Comparison of ENCODE assay signal across 14 mouse cellular contexts in the genomic region with DNA sequence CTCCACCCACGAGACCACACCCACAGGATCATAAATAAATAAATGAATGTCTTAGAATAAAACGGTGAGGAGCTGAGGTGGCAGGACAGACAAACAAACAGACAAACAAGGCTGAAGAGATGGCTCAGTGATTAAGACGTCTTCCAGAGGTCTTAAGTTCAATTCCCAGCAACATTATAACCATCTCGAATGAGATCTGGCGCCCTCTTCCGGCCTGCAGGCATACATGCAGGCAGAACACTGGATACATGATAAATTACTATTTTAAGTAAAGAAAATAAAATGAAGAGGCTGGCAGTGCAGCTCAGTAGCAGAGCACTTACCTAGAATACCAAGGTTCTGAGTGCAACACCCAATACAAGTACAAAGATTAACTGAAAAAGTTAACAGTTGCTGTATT. TPM values are rescaled to one million over a fixed set of nuclear protein-coding genes. Genes with fewer than 3 reads are reported as not detected.
DNase-seq lines count a peak whose midpoint lies in the region; ATAC-seq and TF ChIP-seq lines count a peak whose summit lies in the region.
"Had no signal": no experiment of that assay in that cellular context is flagged by ENCODE, and none has a peak within 500 bp of the region (broad histone marks: within the 10 kb centered on the region; RNA-seq: fewer than 3 reads in every experiment).

No protein-coding gene starts in this region.

- 53% methylated on average over 6 of the region's 6 CpGs for WGBS in liver, embryonic 12.5 days (ENCODE audit: insufficient replicate concordance)
- 47% methylated on average over 6 of the region's 6 CpGs for WGBS in liver, embryonic 14.5 days (ENCODE audit: insufficient replicate concordance)

- H3K27ac ChIP-seq in liver, embryonic 12.5 days: no peak overlapping the region
- no peak overlapping the region for H3K27ac ChIP-seq in MEL (ENCODE audit: control insufficient read depth, low read depth, low read length)
- no peak overlapping the region for H3K27ac ChIP-seq in liver, embryonic 14.5 days
- H3K27ac ChIP-seq: limb, embryonic 10.5 days; neural tube, embryonic 12.5 days had no signal

- TF ChIP-seq EP300 in MEL (IDR thresholded peaks at IDR 0.05; ENCODE audit: low read depth in 1 of 2, low read length in 2 of 2): no peak
- TF ChIP-seq EP300 in liver, embryonic 14.5 days (IDR thresholded peaks at IDR 0.05; ENCODE audit: low read depth): no peak

- peaks cover 5% of the 10 kb centered on the region; the same call in 1 of the 2 replicates for H3K36me3 ChIP-seq in liver, embryonic 12.5 days
- 0 out of 4 replicates have a peak, but pooled peaks cover 0 to 2% of the 10 kb centered on the region in 2 experiments for H3K36me3 ChIP-seq in MEL (ENCODE audit: control insufficient read depth in 1 of 2, insufficient read depth in 2 of 2, low read length in 2 of 2)
- H3K36me3 ChIP-seq in liver, embryonic 14.5 days (replicated peaks; ENCODE audit: control insufficient read depth, insufficient read depth, low read depth): no peaks in the 10 kb centered on the region
- H3K36me3 ChIP-seq: neural tube, embryonic 12.5 days had no signal

- peak; percentile 19 for TF ChIP-seq RAD21 in MEL (IDR thresholded peaks at IDR 0.05; ENCODE audit: low read depth, low read length)

- DNase-seq in liver: peak; percentile 34
- peak; percentile 49 for DNase-seq in CD4-positive helper T cell, adult 2 months (ENCODE audit: low read depth, low spot score)
- DNase-seq in MEL (ENCODE audit: low read depth, low spot score): peak; percentile 82
- no peak for DNase-seq in liver, embryonic 14.5 days (ENCODE audit: low read depth in 3 of 3, low spot score in 3 of 3)
- no peak for DNase-seq in urinary bladder, postnatal 4 days (ENCODE audit: low spot score in 2 of 2)
- DNase-seq in ovary, adult 18-20 months (ENCODE audit: low spot score): no peak
- DNase-seq in heart, postnatal 25 days (ENCODE audit: low spot score): no peak
- DNase-seq: kidney, postnatal 14 days; thymus, postnatal 36 days had no signal

- peaks cover 40% of the 10 kb centered on the region for H3K79me2 ChIP-seq in MEL (ENCODE audit: control insufficient read depth, insufficient read depth, low read length, poor library complexity)

- no peak for ATAC-seq in liver, embryonic 12.5 days
- no peak for ATAC-seq in liver, embryonic 14.5 days (ENCODE audit: insufficient read depth)

- H3K9ac ChIP-seq in liver, embryonic 12.5 days: no peak overlapping the region
- H3K9ac ChIP-seq in MEL (ENCODE audit: control insufficient read depth, low read depth, low read length, poor library complexity, severe bottlenecking): no peak overlapping the region
- no peak overlapping the region for H3K9ac ChIP-seq in liver, embryonic 14.5 days (replicated peaks)
- H3K9ac ChIP-seq: neural tube, embryonic 12.5 days had no signal

- H3K27me3 ChIP-seq in liver, embryonic 12.5 days (replicated peaks): no peaks in the 10 kb centered on the region
- no peaks in the 10 kb centered on the region for H3K27me3 ChIP-seq in MEL (ENCODE audit: control insufficient read depth in 1 of 2, insufficient read depth in 2 of 2, low read length in 2 of 2)
- H3K27me3 ChIP-seq in liver, embryonic 14.5 days (ENCODE audit: control insufficient read depth, insufficient read depth, low read length): no peaks in the 10 kb centered on the region
- H3K27me3 ChIP-seq: neural tube, embryonic 12.5 days had no signal

- no peak for TF ChIP-seq POLR2A in MEL (IDR thresholded peaks at IDR 0.05; ENCODE audit: control insufficient read depth in 1 of 2, insufficient read depth in 1 of 2, low read depth in 1 of 2, low read length in 2 of 2, poor library complexity in 1 of 2)

- H3K9me3 ChIP-seq in liver, embryonic 12.5 days (replicated peaks): 0 out of 2 replicates have a peak, but pooled peaks cover 2% of the 10 kb centered on the region
- H3K9me3 ChIP-seq in MEL (replicated peaks; ENCODE audit: insufficient read depth, low read length): no peaks in the 10 kb centered on the region
- H3K9me3 ChIP-seq in liver, embryonic 14.5 days (ENCODE audit: control insufficient read depth, low read length): no peaks in the 10 kb centered on the region
- H3K9me3 ChIP-seq: limb, embryonic 10.5 days; neural tube, embryonic 12.5 days had no signal

- intact Hi-C loops in heart, postnatal 25 days (cut with DNase I): no loop called here

- H3K4me3 ChIP-seq in liver, embryonic 12.5 days: no peak overlapping the region
- no peak overlapping the region for H3K4me3 ChIP-seq in MEL (ENCODE audit: control insufficient read depth in 1 of 2, insufficient read depth in 1 of 2, low read depth in 2 of 2, low read length in 2 of 2)
- H3K4me3 ChIP-seq in liver, embryonic 14.5 days (ENCODE audit: insufficient read depth in 1 of 2, low read depth in 2 of 2, low read length in 2 of 2): no peak overlapping the region
- H3K4me3 ChIP-seq: limb, embryonic 10.5 days; neural tube, embryonic 12.5 days had no signal

- H3K4me1 ChIP-seq in liver, embryonic 12.5 days: peaks cover 42% of the 10 kb centered on the region
- H3K4me1 ChIP-seq in MEL (ENCODE audit: control insufficient read depth in 1 of 2, insufficient read depth in 2 of 2, low read length in 2 of 2): peaks cover 0 to 7% of the 10 kb centered on the region in 2 experiments; a peak in 1 of 4 replicates
- H3K4me1 ChIP-seq in liver, embryonic 14.5 days (replicated peaks; ENCODE audit: control insufficient read depth in 2 of 2, insufficient read depth in 2 of 2, low read length in 1 of 2): peaks cover 6 to 17% of the 10 kb centered on the region in 2 experiments; a peak in 3 of 4 replicates

- H3K4me2 ChIP-seq in liver, embryonic 12.5 days: no peak overlapping the region
- no peak overlapping the region for H3K4me2 ChIP-seq in liver, embryonic 14.5 days (ENCODE audit: low read depth)
- H3K4me2 ChIP-seq: neural tube, embryonic 12.5 days had no signal

- peak; percentile 67 to 81 (median 80) for TF ChIP-seq CTCF in MEL (IDR thresholded peaks at IDR 0.05 in 2 of 3, conservative IDR thresholded peaks at IDR 0.05 in 1 of 3; ENCODE audit: control insufficient read depth in 1 of 3, insufficient read depth in 1 of 3, low read depth in 2 of 3, low read length in 3 of 3, poor library complexity in 1 of 3, severe bottlenecking in 1 of 3)
- TF ChIP-seq CTCF in liver, embryonic 14.5 days (IDR thresholded peaks at IDR 0.05; ENCODE audit: low read depth): peak; percentile 59

TF ChIP-seq in MEL, 35 proteins besides CTCF, POLR2A, EP300 and RAD21:
- TF ChIP-seq SMC3 (IDR thresholded peaks at IDR 0.05; ENCODE audit: low read depth, low read length) (peak; percentile 41), HCFC1 (IDR thresholded peaks at IDR 0.05; ENCODE audit: low read depth, low read length) (0 out of 2 replicates have a peak, but pooled peaks have one; percentile 22), MYC (IDR thresholded peaks at IDR 0.05; ENCODE audit: low read depth, low read length) (no peak), SIN3A (IDR thresholded peaks at IDR 0.05; ENCODE audit: low read length) (peak; percentile 32; the same call in 1 of the 2 replicates), TCF12 (IDR thresholded peaks at IDR 0.05; ENCODE audit: low read depth, low read length) (no peak), GATA1 (IDR thresholded peaks at IDR 0.05; ENCODE audit: low read depth, low read length) (no peak), ZMIZ1 (IDR thresholded peaks at IDR 0.05; ENCODE audit: low read depth, low read length) (no peak)
TF ChIP-seq in MEL: peak in this region for 3.

RNA-seq across cellular contexts. Expression of a gene that starts 5.8 kb away (rescaled TPM):
- 0.92 and 1.1 TPM in 2 replicates for polyA plus RNA-seq in liver, embryonic 12.5 days (2016; fragmentation: Nextera tagmentation; extraction: Ambion mirVana)
- total RNA-seq in MEL (2012; rRNA removed): 34.7 and 40.2 TPM in 2 replicates
- 10 to 100 TPM; 43.4 to 57.3 TPM for polyA plus RNA-seq in MEL (2012; ENCODE audit: insufficient read depth in 1 of 2, insufficient read length in 2 of 2, low read depth in 1 of 2, low replicate concordance in 2 of 2, missing spikeins in 1 of 2)
- polyA plus RNA-seq in liver, embryonic 14.5 days (2012; rRNA removed): 4.4 and 5.0 TPM in 2 replicates
- 0.56 and 0.61 TPM in 2 replicates for polyA plus RNA-seq in liver, embryonic 14.5 days (2014; fragmentation: Nextera tagmentation; extraction: Ambion mirVana)
- total RNA-seq in heart, postnatal 25 days (2021): 10 to 100 TPM; 20.2 to 21.1 TPM

RNA-seq across cellular contexts. Expression of a gene that starts 27.7 kb away (rescaled TPM):
- polyA plus RNA-seq in liver, embryonic 12.5 days (2016; fragmentation: Nextera tagmentation; extraction: Ambion mirVana): 10.7 and 10.9 TPM in 2 replicates
- total RNA-seq in MEL (2012; rRNA removed): 18.1 and 20.8 TPM in 2 replicates
- polyA plus RNA-seq in MEL (2012; ENCODE audit: insufficient read depth in 1 of 2, insufficient read length in 2 of 2, low read depth in 1 of 2, low replicate concordance in 2 of 2, missing spikeins in 1 of 2): 10 to 100 TPM in 1 of 2 experiments, not detected in 1; 16.7 TPM
- polyA plus RNA-seq in liver, embryonic 14.5 days (2012; rRNA removed): 4.5 and 5.7 TPM in 2 replicates
- 3.5 and 4.5 TPM in 2 replicates for polyA plus RNA-seq in liver, embryonic 14.5 days (2014; fragmentation: Nextera tagmentation; extraction: Ambion mirVana)
- 1 to 10 TPM; 7.0 to 7.2 TPM for total RNA-seq in heart, postnatal 25 days (2021)

RNA-seq across cellular contexts. Expression of a gene that starts 35.5 kb away (rescaled TPM):
- 364 and 370 TPM in 2 replicates for polyA plus RNA-seq in liver, embryonic 12.5 days (2016; fragmentation: Nextera tagmentation; extraction: Ambion mirVana)
- total RNA-seq in MEL (2012; rRNA removed): 914 and 1,101 TPM in 2 replicates
- polyA plus RNA-seq in MEL (2012; ENCODE audit: insufficient read depth in 1 of 2, insufficient read length in 2 of 2, low read depth in 1 of 2, low replicate concordance in 2 of 2, missing spikeins in 1 of 2): 100 to 1,000 TPM in 1 of 2 experiments, not detected in 1; 648 TPM
- polyA plus RNA-seq in liver, embryonic 14.5 days (2012; rRNA removed): 197 and 261 TPM in 2 replicates
- 318 and 330 TPM in 2 replicates for polyA plus RNA-seq in liver, embryonic 14.5 days (2014; fragmentation: Nextera tagmentation; extraction: Ambion mirVana)
- total RNA-seq in heart, postnatal 25 days (2021): 100 to 1,000 TPM; 150 to 151 TPM

RNA-seq across cellular contexts. Expression of a gene that starts 37.0 kb away (rescaled TPM):
- not detected in 2 replicates for polyA plus RNA-seq in liver, embryonic 12.5 days (2016; fragmentation: Nextera tagmentation; extraction: Ambion mirVana)
- 0.69 TPM in 2 replicates for total RNA-seq in MEL (2012; rRNA removed)
- under 1 TPM in 1 of 2 experiments, not detected in 1; 0.43 TPM for polyA plus RNA-seq in MEL (2012; ENCODE audit: insufficient read depth in 1 of 2, insufficient read length in 2 of 2, low read depth in 1 of 2, low replicate concordance in 2 of 2, missing spikeins in 1 of 2)
- polyA plus RNA-seq in liver, embryonic 14.5 days (2012; rRNA removed): 0.08 TPM in 1 of 2 replicates, not detected in the other
- polyA plus RNA-seq in liver, embryonic 14.5 days (2014; fragmentation: Nextera tagmentation; extraction: Ambion mirVana): not detected in 2 replicates
- total RNA-seq in heart, postnatal 25 days (2021): not detected
- polyA plus RNA-seq: embryonic facial prominence, embryonic 14.5 days; heart, postnatal 0 days had no signal

RNA-seq across cellular contexts. Expression of a gene that starts 38.4 kb away (rescaled TPM):
- 5.0 and 5.1 TPM in 2 replicates for polyA plus RNA-seq in liver, embryonic 12.5 days (2016; fragmentation: Nextera tagmentation; extraction: Ambion mirVana)
- total RNA-seq in MEL (2012; rRNA removed): 12.3 and 20.0 TPM in 2 replicates
- polyA plus RNA-seq in MEL (2012; ENCODE audit: insufficient read depth in 1 of 2, insufficient read length in 2 of 2, low read depth in 1 of 2, low replicate concordance in 2 of 2, missing spikeins in 1 of 2): 10 to 100 TPM in 1 of 2 experiments, not detected in 1; 38.7 TPM
- 4.4 and 4.9 TPM in 2 replicates for polyA plus RNA-seq in liver, embryonic 14.5 days (2012; rRNA removed)
- polyA plus RNA-seq in liver, embryonic 14.5 days (2014; fragmentation: Nextera tagmentation; extraction: Ambion mirVana): 1.5 and 1.8 TPM in 2 replicates
- 1 to 10 TPM; 6.2 to 6.4 TPM for total RNA-seq in heart, postnatal 25 days (2021)

Comparison
In these comparisons a context has a peak if more than half of its experiments do, and no peak if none do; other contexts are left out.
1. DNase-seq: peak in liver (single experiment), CD4-positive helper T cell, adult 2 months (single experiment) and MEL (single experiment); none in liver, embryonic 14.5 days (0 of 3), urinary bladder, postnatal 4 days (0 of 2), ovary, adult 18-20 months (single experiment) and heart, postnatal 25 days (single experiment).
2. RNA of a gene that starts 5.8 kb away (polyA plus RNA-seq): 43.4 to 57.3 TPM in MEL; 0.56 to 5.0 TPM in liver, embryonic 14.5 days and 0.92 to 1.1 TPM in liver, embryonic 12.5 days; every median in the first group is over 4 times any median in the second.